Mouse (Mus musculus): ENCODE measurements at regions not wholly inside any gene's neighbourhood (a gene's known extent, or its start where the extent isn't known, plus 50 kb on each side); places are given as distances from the start of the nearest gene placed in this dataset.

- TF ChIP-seq POLR2A (IDR thresholded peaks at IDR 0.05; ENCODE audit: control insufficient read depth, low read depth, low read length) = no peak
- TF ChIP-seq CTCF (IDR thresholded peaks at IDR 0.05; ENCODE audit: control insufficient read depth, insufficient read depth, insufficient replicate concordance, low read depth, low read length) = no peak
Measured at GRCm38 (mm10) chr19:26068553-26068952, 396.3 kb downstream of the Dmrt2 start.

Measured in testis, adult 2 months (tissue).